Mouse (Mus musculus): ENCODE measurements around the gene Adrm1. TPM values are rescaled to one million over a fixed set of nuclear protein-coding genes. Genes with fewer than 3 reads are reported as not detected.
A peak's percentile ranks its signal among the peaks of the same experiment; 100 is the strongest.

Gene Adrm1
- polyA plus RNA-seq, 1 experiment = 103 TPM

DNA sequence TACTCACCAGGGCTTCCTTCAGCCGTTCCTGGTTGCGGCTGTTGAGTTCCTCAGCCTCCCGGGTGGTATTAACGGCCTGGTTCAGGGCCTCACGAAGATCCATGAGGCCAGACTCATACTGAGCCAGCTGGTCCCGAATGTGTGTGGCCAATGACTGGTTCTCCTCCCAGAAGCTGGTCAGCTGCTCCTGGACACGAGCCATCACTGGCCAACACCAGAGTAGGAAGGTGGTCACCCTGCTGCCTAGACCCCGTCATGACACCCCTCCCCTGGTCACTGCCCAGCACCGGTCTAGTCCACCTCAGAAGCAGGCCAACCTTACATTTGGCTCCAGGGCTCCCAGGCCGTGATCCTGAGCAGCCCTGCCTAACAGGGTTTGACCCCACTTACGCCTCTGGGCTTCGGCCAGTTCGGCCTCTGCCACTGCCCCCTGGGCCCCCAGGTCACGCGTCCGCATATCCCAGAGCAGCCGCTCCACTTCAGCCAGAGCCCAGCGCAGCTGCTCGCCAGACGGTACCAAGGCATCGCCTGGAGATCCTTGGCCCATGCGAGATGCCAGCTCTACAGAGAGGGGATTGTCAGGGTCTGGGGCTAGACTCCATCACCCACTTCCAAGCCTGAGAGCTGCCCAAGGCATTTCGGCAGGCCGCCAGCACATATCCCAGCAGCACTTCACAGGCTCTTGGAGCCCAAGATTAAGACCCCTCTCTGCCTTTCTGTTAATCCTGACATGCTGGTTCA is 12.9 kb downstream of the Adrm1 start:
- DNase-seq (ENCODE audit: low read depth) = no peak

GRCm38 (mm10) chr2:180184752-180185109 is 13.4 kb downstream of the Adrm1 start:
- no peak for DNase-seq (ENCODE audit: low read depth)

DNA sequence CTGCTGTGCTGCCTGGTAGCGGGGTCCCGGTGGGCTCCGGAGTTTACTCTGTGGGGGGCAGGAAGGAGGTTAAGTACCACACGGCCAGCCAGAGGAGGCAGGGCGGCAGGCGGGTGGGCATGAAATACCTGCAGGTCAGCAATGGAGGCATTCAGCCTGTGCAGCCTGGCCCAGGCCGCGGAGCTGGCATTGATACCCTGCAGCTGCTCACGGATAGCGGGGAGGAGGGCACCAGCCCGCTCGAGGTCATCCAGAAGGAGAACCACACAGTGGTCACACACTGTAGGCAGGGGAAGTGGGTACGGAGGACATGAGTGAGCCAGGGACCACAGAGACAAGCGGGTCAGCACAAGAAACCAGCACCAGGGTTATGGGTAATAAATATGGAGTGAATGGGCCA is 14.4 kb downstream of the Adrm1 start:
- no peak for DNase-seq (ENCODE audit: low read depth)

- DNase-seq (ENCODE audit: low read depth) = no peak
These were observed 16.1 kb downstream of the Adrm1 start for GRCm38 (mm10) chr2:180187362-180187761.

GRCm38 (mm10) chr2:180196610-180197322 is 25.5 kb downstream of the Adrm1 start:
- no peak for DNase-seq (ENCODE audit: low read depth)

GRCm38 (mm10) chr2:180197323-180198037 is 26.2 kb downstream of the Adrm1 start:
- DNase-seq (ENCODE audit: low read depth) = no peak

- no peak for DNase-seq (ENCODE audit: low read depth)
These were observed 27.5 kb downstream of the Adrm1 start for GRCm38 (mm10) chr2:180198782-180199181.

GRCm38 (mm10) chr2:180200681-180201080 is 29.4 kb downstream of the Adrm1 start:
- DNase-seq (ENCODE audit: low read depth) = no peak

DNA sequence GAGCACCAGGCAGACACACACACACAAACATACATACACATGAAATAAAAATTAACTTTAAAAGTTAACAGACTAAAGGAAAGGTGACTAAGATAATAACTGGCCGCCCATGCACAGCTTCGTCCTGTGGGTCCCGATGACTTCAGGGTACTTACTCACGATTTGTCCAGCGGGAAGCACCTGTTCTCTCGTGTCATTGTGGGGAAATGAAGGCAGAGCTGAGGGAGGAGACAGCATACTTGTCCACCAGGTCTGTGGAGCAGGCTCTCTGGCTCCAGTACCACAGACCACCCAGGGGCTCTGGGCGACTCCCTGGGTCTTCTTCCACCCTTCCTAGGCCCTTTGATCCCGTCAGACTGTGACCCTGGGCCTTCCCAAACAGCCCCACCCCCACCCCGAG is 30.0 kb downstream of the Adrm1 start:
- DNase-seq (ENCODE audit: low read depth) = no peak

GRCm38 (mm10) chr2:180202263-180202662 is 31.0 kb downstream of the Adrm1 start:
- no peak for DNase-seq (ENCODE audit: low read depth)

DNA sequence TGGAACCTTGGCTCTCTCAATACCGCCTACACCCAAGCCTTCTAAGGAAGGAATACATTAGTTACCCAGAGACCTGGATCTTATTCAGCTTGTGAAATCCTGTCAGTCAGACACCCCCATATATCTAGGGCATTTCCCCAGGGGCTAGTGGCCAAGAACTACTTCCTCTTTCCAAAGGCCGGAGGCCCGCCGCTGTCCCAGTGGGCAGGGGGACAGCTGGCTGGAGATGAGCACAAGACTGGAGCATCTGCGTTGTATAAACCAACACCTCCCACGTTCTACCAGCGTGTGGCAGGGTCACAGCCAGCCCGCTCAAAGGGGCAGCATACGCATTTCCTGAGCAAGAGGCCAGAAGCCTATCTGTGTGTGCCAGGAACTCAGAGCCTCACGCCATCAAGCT is 31.5 kb downstream of the Adrm1 start:
- peak; percentile 79 for DNase-seq (ENCODE audit: low read depth)

GRCm38 (mm10) chr2:180204501-180204900 is 33.2 kb downstream of the Adrm1 start:
- DNase-seq (ENCODE audit: low read depth) = no peak

DNA sequence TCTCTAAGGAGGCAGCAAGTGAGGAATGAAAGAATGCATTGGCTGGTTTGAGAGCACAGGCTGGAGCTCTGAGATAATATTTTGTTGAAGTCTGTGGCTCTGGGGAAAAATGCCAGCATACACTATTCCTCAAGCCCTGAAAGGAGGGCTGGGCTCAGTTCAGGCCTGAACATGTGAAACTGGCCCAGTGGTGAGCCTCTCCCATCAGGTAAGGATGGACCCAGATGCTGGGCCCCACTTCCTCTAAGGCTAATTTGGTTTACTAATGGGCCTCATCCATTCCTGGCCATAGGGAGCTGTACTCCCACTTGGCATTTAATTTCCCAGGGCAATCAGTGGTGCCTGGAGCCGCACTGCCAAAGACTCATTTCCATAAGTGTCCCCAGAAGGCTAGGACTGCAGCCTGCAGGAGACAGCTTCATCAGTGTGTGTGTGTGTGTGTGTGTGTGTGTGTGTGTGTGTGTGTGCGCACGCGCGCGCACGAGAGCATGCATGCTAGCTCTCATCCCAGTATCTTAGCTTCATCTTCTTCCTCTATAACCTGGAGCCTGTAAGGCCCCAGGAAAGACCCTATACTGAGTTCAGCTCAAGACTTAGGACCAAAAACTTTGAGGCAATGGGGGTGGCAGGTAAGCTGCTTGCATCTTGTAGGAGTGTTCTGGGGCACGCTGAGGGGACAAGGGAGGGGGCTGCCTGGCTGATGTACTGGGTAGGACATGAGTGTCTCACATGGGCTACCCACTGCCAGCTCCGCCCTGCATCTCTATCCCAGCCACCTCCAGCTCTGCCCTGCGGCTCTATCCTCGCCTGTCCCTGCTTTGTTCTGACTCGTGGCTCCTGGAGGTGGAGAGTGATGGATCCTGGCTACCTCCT is 34.0 kb downstream of the Adrm1 start:
- DNase-seq (ENCODE audit: low read depth) = no peak

DNA sequence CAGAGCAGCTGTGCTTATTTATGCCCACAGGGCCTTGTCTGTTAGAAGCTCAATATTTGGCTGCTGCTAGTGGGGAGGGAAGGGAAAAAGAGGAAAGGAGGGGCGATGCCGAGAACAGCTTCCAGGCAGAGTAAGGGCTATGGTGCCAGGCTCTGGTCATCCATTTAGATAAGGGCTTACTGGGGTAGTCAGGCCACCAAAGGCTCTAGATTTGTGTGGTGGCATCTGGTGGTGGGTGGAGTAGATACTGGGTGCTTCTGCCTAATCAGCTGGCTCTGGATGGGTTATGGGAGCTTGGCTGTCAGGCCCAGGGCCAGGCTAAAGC is 34.6 kb downstream of the Adrm1 start:
- no peak for DNase-seq (ENCODE audit: low read depth)

GRCm38 (mm10) chr2:180207840-180208239 is 36.6 kb downstream of the Adrm1 start:
- no peak for DNase-seq (ENCODE audit: low read depth)

GRCm38 (mm10) chr2:180208976-180209375 is 37.7 kb downstream of the Adrm1 start:
- no peak for DNase-seq (ENCODE audit: low read depth)

GRCm38 (mm10) chr2:180212255-180212654 is 41.0 kb downstream of the Adrm1 start:
- no peak for DNase-seq (ENCODE audit: low read depth)

DNA sequence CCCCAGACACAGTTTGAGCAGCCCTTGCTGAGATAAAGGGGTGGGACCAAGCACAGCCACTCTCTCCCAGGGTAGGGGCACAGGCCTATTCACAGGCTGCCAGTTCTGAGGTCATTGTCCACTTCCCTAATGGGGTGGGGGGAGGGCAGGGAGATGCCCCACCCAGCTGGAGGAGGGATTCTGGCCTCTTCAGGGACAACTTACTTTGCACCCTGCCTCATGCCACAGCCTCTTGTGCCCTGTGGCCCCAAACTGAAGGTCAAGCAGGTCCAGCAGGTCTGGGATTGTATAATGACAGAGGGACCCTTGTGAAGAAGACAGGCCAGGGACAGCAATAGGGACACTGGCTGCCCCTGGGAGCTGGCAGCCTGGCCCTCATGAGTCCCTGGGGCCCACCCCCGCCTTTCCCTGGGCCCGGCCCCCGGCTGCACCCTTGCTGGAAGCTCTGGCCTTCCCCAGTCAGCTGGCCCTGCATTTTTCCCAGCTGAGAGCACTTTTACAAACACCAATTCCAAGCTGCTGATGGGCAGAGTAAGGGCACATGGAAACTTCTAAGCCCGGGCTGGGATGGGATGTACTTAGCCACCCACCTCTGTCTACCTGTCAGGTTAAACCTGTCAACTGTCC is 43.2 kb downstream of the Adrm1 start:
- DNase-seq (ENCODE audit: low read depth) = no peak

DNA sequence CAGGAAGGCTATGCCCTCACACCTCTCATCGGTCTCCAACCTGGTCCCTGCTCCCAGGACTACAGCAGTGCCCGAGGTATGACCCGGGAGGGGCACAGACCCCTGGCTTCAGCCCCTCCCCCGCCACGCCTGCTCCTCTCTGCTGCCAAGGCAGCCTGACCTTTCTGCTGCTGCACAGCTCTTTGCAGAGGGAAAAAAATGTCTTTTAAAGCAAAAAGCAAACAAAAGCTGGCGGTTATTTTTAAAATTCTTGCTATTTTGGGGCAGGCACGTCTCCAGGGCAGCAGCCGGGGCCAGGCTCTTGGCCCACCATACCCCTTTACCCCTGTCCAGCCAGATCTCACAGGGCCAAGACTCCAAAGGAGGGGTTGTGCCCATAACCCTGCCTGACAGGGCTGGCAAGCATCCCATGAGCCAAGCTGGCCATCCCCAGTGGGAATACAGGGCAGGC is 43.8 kb downstream of the Adrm1 start:
- no peak for DNase-seq (ENCODE audit: low read depth)

GRCm38 (mm10) chr2:180215951-180216350 is 44.7 kb downstream of the Adrm1 start:
- no peak for DNase-seq (ENCODE audit: low read depth)

DNA sequence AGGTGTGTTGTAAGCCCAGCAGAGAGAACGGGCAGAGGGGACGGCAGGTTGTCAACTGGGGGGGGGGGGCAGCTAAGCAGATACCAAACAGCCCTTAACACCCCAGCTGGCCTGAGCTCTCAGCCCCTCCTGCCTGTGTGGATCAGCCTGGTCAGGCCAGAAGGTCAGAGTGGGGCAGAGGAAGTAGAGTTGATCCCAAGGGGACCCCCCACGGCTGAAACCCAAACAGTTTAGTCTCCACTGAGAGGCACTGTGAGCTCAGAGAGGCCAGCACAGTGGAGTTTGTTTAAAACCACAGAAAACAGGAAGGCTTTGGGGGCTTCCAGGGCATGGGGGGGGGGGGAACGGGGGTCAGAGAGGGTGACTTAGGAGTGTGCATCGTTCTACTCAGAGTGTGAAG is 45.6 kb downstream of the Adrm1 start:
- no peak for DNase-seq (ENCODE audit: low read depth)

Measured in gonadal fat pad, adult 2 months (tissue).